Mouse (Mus musculus): ENCODE results near the gene Megf6.

The Megf6 gene

GRCm38 (mm10) chr4:154209825-154210224 is 39.3 kb downstream of the Megf6 start:
- in situ Hi-C loops (cut with MboI, MseI), result loop anchor here (5.0 kb wide), 1 partner anchor 43 kb away; no protein-coding TSS in a partner anchor

DNA sequence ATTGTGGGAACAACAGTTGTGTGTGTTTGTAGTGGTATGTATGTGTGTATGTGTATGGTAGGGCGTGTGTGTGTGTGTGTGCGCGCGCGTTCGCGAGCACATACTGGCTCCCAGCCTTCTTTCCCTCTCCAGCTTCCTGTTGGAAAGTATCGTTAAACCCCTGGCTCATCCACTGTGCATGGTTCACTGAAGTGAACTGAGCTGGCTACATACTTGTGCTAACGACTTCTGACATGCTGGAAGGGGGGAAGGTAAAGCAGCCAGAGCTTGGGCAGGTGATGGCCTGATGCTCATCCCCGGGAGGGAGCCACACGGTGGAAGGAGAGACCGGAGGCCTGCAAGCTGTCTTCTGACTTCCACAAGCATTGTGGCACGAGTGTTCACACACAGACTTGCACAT is 40.9 kb downstream of the Megf6 start:
- in situ Hi-C loops (cut with MboI, MseI), result no loop called here

DNA sequence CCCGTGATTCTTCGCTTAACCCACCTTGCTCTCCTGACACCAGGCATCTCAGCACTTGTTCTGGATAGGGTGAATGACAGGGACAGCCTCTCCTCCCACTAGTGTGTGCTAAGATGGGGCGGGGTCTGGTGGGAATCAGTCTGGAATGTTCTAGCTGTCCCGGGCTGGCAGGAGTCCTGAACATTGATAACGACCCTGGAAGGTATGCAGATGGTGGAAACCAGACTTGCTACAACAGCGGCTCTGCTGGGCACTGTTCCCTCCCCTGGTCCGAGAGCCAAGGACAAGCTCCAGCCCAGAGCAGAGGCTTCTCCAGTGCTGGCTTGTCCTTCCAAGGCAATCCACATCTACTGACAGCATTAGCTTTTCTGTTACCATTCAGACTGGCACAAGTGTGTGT is 43.1 kb downstream of the Megf6 start:
- in situ Hi-C loops (cut with MboI, MseI), result no loop called here

DNA sequence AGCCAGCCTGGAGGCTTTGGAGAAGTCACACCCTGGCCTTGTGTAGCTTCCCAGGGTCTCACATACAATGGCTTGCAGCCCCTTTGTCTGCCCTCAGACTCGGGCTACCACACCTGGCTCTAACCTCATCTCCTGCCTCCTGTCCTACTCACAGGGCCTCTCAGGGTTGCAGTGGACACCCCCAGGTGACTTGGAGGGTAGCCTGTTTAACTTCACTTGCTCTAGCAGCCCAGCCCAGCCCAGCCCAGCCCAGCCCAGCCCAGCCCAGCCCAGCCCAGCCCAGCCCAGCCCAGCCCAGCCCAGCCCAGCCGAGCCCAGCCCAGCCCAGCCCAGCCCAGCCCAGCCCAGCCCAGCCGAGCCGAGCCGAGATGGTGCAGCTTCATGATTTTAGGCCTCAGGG is 43.5 kb downstream of the Megf6 start:
- in situ Hi-C loops (cut with MboI, MseI), result no loop called here

DNA sequence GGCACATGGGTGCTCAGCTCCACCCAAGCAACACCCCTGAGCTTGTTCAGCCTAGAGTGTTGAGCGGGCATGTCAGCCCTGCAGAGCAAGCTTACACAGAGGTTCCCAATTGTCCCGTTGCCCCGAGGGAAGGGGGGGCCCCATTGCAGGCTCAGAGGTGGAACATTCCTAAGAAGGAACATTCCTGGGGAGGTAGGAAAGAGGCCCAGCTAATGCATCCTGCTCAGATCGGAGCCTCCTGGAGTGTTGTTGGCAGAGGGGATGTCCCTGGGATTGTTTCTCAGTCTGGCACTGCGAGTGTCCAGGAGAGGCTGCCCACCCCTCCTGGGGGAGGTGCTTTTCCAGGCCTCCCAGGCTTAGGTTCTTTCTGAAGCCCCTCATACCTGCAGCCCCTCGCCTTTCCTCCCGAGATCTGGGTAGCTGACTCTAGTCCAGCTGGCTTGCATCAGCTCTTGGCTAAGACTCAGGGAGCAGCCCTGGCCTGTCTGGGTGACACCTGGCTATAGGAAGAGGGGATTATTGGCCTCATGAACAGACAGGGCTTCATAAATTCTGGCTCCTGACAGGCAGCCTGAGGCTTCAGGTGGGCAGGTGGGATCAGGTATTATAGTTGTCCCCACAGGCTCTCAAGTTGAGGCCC is 47.3 kb downstream of the Megf6 start:
- in situ Hi-C loops (cut with MboI, MseI), result no loop called here

- in situ Hi-C loops (cut with MboI, MseI), result no loop called here
Measured at GRCm38 (mm10) chr4:154222773-154223172, 52.2 kb downstream of the Megf6 start.

DNA sequence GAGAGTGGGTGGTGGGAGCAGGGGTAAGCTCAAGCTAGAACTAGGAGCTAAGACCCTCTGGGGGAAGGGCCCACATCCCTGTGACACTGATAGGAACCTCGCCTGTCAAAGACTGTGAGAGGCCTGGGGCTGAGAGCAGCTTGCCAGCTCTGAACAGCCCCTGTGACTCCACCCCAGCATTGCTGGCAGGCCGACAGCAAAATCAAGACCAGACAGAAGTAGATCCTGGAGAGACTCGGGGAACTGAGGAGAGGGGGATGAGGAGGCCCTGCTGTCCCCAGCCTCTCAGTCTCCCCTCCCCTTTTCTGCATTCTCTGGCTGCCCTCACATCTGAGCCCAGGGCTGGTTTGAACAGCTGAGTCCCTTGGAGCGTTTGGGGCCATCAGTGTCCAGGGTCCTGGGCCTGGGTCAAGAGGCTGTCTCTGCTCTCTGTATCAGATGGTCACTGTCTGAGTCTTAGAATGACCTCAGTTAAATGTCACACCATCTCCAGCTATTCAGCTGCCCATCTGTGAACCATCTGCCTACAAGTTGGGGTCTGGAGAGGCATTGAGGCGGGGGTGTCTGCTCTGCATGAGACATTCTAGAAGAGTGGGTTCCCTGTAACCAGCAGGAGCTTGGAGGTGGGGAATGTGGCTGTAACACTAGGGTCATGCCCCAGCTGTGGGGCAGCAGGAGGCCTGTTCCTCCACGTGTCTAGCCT is 53.9 kb downstream of the Megf6 start:
- in situ Hi-C loops (cut with MboI, MseI), result no loop called here

- in situ Hi-C loops (cut with MboI, MseI), result no loop called here
Measured at GRCm38 (mm10) chr4:154224970-154225309, 54.4 kb downstream of the Megf6 start.

GRCm38 (mm10) chr4:154226678-154227077 is 56.1 kb downstream of the Megf6 start:
- in situ Hi-C loops (cut with MboI, MseI), result no loop called here

DNA sequence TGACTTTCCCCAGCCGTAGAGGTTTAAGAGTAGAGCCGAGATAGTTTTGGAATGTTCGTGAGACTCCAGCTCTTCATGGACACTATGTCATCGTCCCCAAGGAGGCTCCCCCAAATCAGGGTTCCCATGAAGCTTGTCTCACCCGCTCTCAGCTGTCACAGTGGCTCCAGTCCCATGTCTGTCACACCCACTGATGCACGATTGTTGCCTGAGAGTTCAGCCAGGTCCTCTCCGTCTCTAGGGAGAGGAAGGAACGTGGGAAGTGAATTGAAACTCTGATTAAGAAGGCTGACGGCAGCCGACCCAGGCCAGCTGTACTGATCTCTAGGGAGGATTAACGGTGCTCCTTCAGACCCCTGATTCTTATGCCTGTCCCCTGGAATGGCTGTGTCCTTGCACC is 57.8 kb downstream of the Megf6 start:
- in situ Hi-C loops (cut with MboI, MseI), result no loop called here

- in situ Hi-C loops (cut with MboI, MseI), result no loop called here
Measured at GRCm38 (mm10) chr4:154229569-154229968, 59.0 kb downstream of the Megf6 start.

GRCm38 (mm10) chr4:154231380-154231779 is 60.9 kb downstream of the Megf6 start:
- in situ Hi-C loops (cut with MboI, MseI), result loop anchor here (10.0 kb wide), 1 partner anchor 567 kb away; no protein-coding TSS in a partner anchor

DNA sequence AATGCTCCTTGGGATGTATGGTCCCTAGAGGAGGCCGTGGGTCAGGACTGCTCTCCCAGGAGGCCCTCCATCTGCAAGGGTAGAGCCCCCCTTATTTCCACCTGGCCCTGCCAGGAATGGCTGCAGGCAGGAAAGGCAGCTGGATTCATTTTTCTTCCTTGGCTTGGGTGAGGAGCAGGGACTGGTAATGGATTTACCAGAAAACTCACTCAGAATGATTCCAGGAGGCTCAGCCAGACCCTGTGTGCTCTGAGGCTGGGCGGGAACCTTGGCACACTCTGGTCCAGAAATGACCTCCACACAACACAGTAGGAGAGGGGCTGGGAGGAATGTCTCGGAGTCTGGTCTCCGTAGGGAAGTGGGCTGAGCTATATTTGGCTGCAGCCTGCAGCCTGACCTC is 61.8 kb downstream of the Megf6 start:
- in situ Hi-C loops (cut with MboI, MseI), result loop anchor here (10.0 kb wide), 1 partner anchor 567 kb away; no protein-coding TSS in a partner anchor

DNA sequence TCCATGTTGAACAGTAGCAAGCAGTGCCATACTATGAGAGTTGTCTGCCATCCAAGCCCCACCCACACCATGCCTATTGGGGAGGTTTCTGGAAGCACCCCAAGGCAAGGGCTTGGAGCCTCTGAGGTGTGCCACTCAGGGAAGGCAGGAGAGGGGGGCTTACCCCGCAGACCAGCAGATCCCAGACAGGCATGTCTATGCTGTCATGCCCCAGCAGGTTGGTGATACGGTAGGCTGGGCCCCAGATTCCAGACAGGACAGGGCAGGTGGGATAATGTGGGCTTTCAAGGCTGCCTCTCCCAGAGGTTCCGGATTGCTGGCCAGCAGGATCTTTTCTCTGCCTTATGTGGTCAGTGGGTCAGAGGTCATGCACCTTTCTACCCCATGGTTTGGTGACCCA is 65.5 kb downstream of the Megf6 start:
- in situ Hi-C loops (cut with MboI, MseI), result loop anchor here (10.0 kb wide), 1 partner anchor 571 kb away; no protein-coding TSS in a partner anchor

- in situ Hi-C loops (cut with MboI, MseI), result loop anchor here (10.0 kb wide), 1 partner anchor 572 kb away; no protein-coding TSS in a partner anchor
Measured at GRCm38 (mm10) chr4:154236893-154237292, 66.4 kb downstream of the Megf6 start.

DNA sequence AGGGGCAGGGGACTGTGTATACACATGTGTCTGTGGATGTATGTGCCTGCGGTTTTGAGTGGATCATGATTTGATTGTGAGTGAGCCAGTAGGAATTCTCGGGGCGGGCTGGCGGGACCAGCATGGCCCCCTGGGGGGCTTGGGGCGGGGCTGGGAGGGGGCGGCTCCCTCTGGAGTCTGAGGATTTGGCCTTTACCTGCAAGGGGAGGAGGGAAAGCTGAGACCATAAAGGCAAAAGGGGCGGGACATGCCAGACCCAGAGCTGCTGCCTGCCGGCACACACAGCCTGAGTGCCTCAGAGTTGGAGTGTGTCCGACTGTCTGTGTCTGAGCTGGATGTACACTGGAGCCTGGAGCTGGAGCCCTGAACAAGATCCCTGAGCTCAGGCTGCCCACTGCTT is 66.8 kb downstream of the Megf6 start:
- in situ Hi-C loops (cut with MboI, MseI), result loop anchor here (10.0 kb wide), 1 partner anchor 573 kb away; no protein-coding TSS in a partner anchor

- in situ Hi-C loops (cut with MboI, MseI), result loop anchor here (10.0 kb wide), 1 partner anchor 574 kb away; no protein-coding TSS in a partner anchor
Measured at GRCm38 (mm10) chr4:154239199-154239598, 68.7 kb downstream of the Megf6 start.

- in situ Hi-C loops (cut with MboI, MseI), result no loop called here
Measured at GRCm38 (mm10) chr4:154240608-154241007, 70.1 kb downstream of the Megf6 start.

DNA sequence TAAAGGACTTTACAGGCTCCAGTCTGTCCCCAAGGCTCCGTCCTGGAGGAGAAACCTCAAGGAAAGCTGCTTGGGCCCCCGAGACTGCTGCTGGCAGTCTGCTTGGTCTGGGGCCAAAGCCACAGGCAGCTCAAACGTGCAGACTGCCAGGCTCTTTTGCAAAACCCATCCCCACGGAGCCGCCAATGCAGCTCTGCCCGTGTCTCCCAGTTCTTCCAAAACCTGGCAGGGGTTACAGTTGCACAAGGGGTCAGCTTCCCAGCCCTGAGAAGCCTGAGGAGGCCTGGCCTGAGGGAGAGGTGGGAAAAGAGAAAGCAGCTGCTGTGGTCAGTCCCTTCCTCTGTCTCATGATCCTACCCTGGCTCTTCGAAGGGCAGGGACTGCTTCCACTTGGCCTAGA is 74.8 kb downstream of the Megf6 start:
- in situ Hi-C loops (cut with MboI, MseI), result no loop called here

DNA sequence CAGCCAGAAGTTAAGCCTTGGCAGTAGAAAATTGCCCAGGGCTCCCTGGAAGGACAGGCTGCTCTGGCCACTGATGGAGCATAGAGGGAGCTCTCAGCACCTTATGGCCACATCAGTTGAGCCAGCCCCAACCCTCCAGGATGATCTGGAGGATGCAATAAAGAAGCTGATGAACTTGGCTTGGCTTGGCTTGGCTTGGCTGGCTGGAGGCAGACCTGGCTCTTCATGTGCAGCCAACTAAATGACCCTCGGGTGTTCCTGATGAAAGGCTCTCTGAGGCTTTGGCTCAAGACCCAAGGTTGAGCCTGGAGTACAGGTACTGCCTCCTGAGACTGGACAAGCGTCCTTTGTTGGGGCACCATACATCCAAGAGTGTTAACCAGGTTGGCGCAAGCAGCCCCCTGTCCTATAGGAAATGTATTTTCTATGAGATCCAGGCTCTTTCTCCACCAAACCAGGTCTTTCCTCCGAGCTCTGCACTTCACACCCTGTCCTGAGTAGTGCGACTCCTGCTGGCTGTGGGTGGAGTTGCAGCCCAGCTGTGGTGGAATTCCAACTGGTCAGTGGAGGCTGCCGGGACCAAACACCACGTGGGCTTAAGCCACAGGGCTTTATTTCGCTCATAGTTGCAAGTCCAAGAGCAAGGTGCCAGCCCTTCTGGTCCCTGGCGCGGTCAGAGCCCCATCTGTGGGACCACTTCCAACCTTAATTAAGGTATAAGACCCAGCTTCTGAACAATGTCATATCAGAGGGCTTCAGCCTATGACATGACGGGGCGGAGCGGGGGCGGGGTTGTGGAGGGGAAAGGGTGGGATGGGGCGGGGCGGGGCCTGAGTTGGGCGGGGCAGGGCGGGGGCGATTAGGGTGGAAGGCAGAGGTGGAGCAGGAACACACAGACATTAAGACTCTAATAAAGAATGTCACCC is 75.8 kb downstream of the Megf6 start:
- in situ Hi-C loops (cut with MboI, MseI), result no loop called here

GRCm38 (mm10) chr4:154247207-154248091 is 76.9 kb downstream of the Megf6 start:
- in situ Hi-C loops (cut with MboI, MseI), result no loop called here
